Mouse (Mus musculus): Measurements from ENCODE around the gene Armc7. TPM values are rescaled to one million over a fixed set of nuclear protein-coding genes. Genes with fewer than 3 reads are reported as not detected.

The Armc7 gene
- polyA plus RNA-seq, 1 experiment from 2014 or later, result 7.7 TPM

- WGBS, result 6% methylated on average over 11 of the region's 11 CpGs
- ATAC-seq (ENCODE audit: insufficient number of reproducible peaks, low FRiP score, low TSS enrichment, low read depth), result no peak
Observed at GRCm38 (mm10) chr11:115534759-115535371, 59.4 kb downstream of the Armc7 start.

GRCm38 (mm10) chr11:115535401-115536037 is 60.1 kb downstream of the Armc7 start:
- peaks cover 7% of the 10 kb centered on the region; the same call in 1 of the 2 replicates for H3K36me3 ChIP-seq (ENCODE audit: control insufficient read depth, insufficient read depth, low read length)
- ATAC-seq (ENCODE audit: insufficient number of reproducible peaks, low FRiP score, low TSS enrichment, low read depth), result peak; percentile 67
- H3K4me3 ChIP-seq (ENCODE audit: low read depth, low read length), result peak overlapping the region; percentile 87
- no peaks in the 10 kb centered on the region for H3K27me3 ChIP-seq (ENCODE audit: control insufficient read depth, insufficient read depth, low read length)
- peak overlapping the region; percentile 99 for H3K9ac ChIP-seq (ENCODE audit: low read length)
- no peaks in the 10 kb centered on the region for H3K4me1 ChIP-seq (ENCODE audit: control insufficient read depth, insufficient read depth, low read length)
- H3K9me3 ChIP-seq (ENCODE audit: control insufficient read depth, low read length), result no peaks in the 10 kb centered on the region
- peak overlapping the region; percentile 100 for H3K27ac ChIP-seq (replicated peaks; ENCODE audit: low read depth, low read length)
- DNase-seq (ENCODE audit: low spot score), result peak; percentile 77
- WGBS, result under 1% methylated on average over 69 of the region's 84 CpGs
- H3K4me2 ChIP-seq (ENCODE audit: low read depth, severe bottlenecking), result peak overlapping the region; percentile 51

More at GRCm38 (mm10) chr11:115534759-115535371, 59.4 kb downstream of the Armc7 start:
- Histone ChIP-seq H3K4me3 (ENCODE audit: low read depth, low read length) (peak overlapping the region; percentile 87), H3K36me3 (ENCODE audit: control insufficient read depth, insufficient read depth, low read length) (peaks cover 12% of the 10 kb centered on the region; the same call in 1 of the 2 replicates), H3K27me3 (ENCODE audit: control insufficient read depth, insufficient read depth, low read length) (no peaks in the 10 kb centered on the region), H3K9ac (ENCODE audit: low read length) (peak overlapping the region; percentile 99), H3K27ac (replicated peaks; ENCODE audit: low read depth, low read length) (no peak overlapping the region), H3K4me2 (ENCODE audit: low read depth, severe bottlenecking) (peak overlapping the region; percentile 51), H3K9me3 (ENCODE audit: control insufficient read depth, low read length) (no peaks in the 10 kb centered on the region), H3K4me1 (ENCODE audit: control insufficient read depth, insufficient read depth, low read length) (no peaks in the 10 kb centered on the region)
- DNase-seq (ENCODE audit: low spot score), result no peak

- WGBS, result under 1% methylated on average over 62 of the region's 70 CpGs
- Histone ChIP-seq H3K9me3 (ENCODE audit: control insufficient read depth, low read length) (no peaks in the 10 kb centered on the region), H3K27ac (replicated peaks; ENCODE audit: low read depth, low read length) (peak within 1 kb of the TSS; percentile 100), H3K4me2 (ENCODE audit: low read depth, severe bottlenecking) (peak within 1 kb of the TSS; percentile 51), H3K4me3 (ENCODE audit: low read depth, low read length) (peak within 1 kb of the TSS; percentile 87), H3K9ac (ENCODE audit: low read length) (peak within 1 kb of the TSS; percentile 99), H3K27me3 (ENCODE audit: control insufficient read depth, insufficient read depth, low read length) (no peaks in the 10 kb centered on the region), H3K4me1 (ENCODE audit: control insufficient read depth, insufficient read depth, low read length) (no peaks in the 10 kb centered on the region), H3K36me3 (ENCODE audit: control insufficient read depth, insufficient read depth, low read length) (peaks cover 7% of the 10 kb centered on the region; the same call in 1 of the 2 replicates)
- DNase-seq (ENCODE audit: low spot score) (peak; percentile 99), ATAC-seq (ENCODE audit: insufficient number of reproducible peaks, low FRiP score, low TSS enrichment, low read depth) (peak; percentile 88)
Observed at GRCm38 (mm10) chr11:115536038-115536681, 60.7 kb downstream of the Armc7 start, which contains the start of gene Sumo2. Gene Sumo2, minus strand, starts transcription at chr11:115536276.

- ATAC-seq (ENCODE audit: insufficient number of reproducible peaks, low FRiP score, low TSS enrichment, low read depth), result no peak
- DNase-seq (ENCODE audit: low spot score), result no peak
- H3K27ac ChIP-seq (replicated peaks; ENCODE audit: low read depth, low read length), result peak overlapping the region; percentile 100
- H3K4me1 ChIP-seq (ENCODE audit: control insufficient read depth, insufficient read depth, low read length), result no peaks in the 10 kb centered on the region
- no peaks in the 10 kb centered on the region for H3K27me3 ChIP-seq (ENCODE audit: control insufficient read depth, insufficient read depth, low read length)
- WGBS, result 83% methylated on average over 10 of the region's 10 CpGs
- H3K36me3 ChIP-seq (ENCODE audit: control insufficient read depth, insufficient read depth, low read length), result peaks cover 7% of the 10 kb centered on the region; the same call in 1 of the 2 replicates
- no peak overlapping the region for H3K9ac ChIP-seq (ENCODE audit: low read length)
- no peaks in the 10 kb centered on the region for H3K9me3 ChIP-seq (ENCODE audit: control insufficient read depth, low read length)
- no peak overlapping the region for H3K4me3 ChIP-seq (ENCODE audit: low read depth, low read length)
- no peak overlapping the region for H3K4me2 ChIP-seq (ENCODE audit: low read depth, severe bottlenecking)
Observed at GRCm38 (mm10) chr11:115536856-115537568, 61.5 kb downstream of the Armc7 start.

- Histone ChIP-seq H3K4me2 (ENCODE audit: low read depth, severe bottlenecking) (no peak overlapping the region), H3K4me3 (ENCODE audit: low read depth, low read length) (no peak overlapping the region), H3K36me3 (ENCODE audit: control insufficient read depth, insufficient read depth, low read length) (peaks cover under 1% of the 10 kb centered on the region; the same call in 1 of the 2 replicates), H3K9ac (ENCODE audit: low read length) (no peak overlapping the region), H3K9me3 (ENCODE audit: control insufficient read depth, low read length) (no peaks in the 10 kb centered on the region), H3K27ac (replicated peaks; ENCODE audit: low read depth, low read length) (no peak overlapping the region), H3K27me3 (ENCODE audit: control insufficient read depth, insufficient read depth, low read length) (no peaks in the 10 kb centered on the region), H3K4me1 (ENCODE audit: control insufficient read depth, insufficient read depth, low read length) (no peaks in the 10 kb centered on the region)
- 69% methylated on average over 2 of the region's 2 CpGs for WGBS
- no peak for DNase-seq (ENCODE audit: low spot score)
- ATAC-seq (ENCODE audit: insufficient number of reproducible peaks, low FRiP score, low TSS enrichment, low read depth), result no peak
Observed at GRCm38 (mm10) chr11:115538045-115538444, 62.6 kb downstream of the Armc7 start.

Small RNAs within 50 kb of the gene (microRNA-seq; reads per million reads assigned to microRNA genes)
- not detected for gene Mir3968

Other genes starting within 250 kb of the Armc7 start
- 0.04 and 0.06 TPM in 2 replicates for gene Grin2c, start 208.4 kb upstream of the Armc7 start, polyA plus RNA-seq (2014; fragmentation: Nextera tagmentation; extraction: Ambion mirVana)
- gene Fdxr, start 198.6 kb upstream of the Armc7 start, polyA plus RNA-seq (2014; fragmentation: Nextera tagmentation; extraction: Ambion mirVana), result 10.2 and 15.6 TPM in 2 replicates
- 0.04 and 0.11 TPM in 2 replicates for gene Fads6, start 178.0 kb upstream of the Armc7 start, polyA plus RNA-seq (2014; fragmentation: Nextera tagmentation; extraction: Ambion mirVana)
- gene Otop2, start 168.5 kb upstream of the Armc7 start, polyA plus RNA-seq (2014; fragmentation: Nextera tagmentation; extraction: Ambion mirVana), result not detected in 2 replicates
- gene Ush1g, start 153.6 kb upstream of the Armc7 start, polyA plus RNA-seq (2014; fragmentation: Nextera tagmentation; extraction: Ambion mirVana), result not detected in 2 replicates
- gene Otop3, start 140.9 kb upstream of the Armc7 start, polyA plus RNA-seq (2014; fragmentation: Nextera tagmentation; extraction: Ambion mirVana), result not detected in 2 replicates
- gene Hid1, start 107.9 kb upstream of the Armc7 start, polyA plus RNA-seq (2014; fragmentation: Nextera tagmentation; extraction: Ambion mirVana), result 1.6 and 2.5 TPM in 2 replicates
- 14.6 and 15.1 TPM in 2 replicates for gene Cdr2l, start 93.8 kb upstream of the Armc7 start, polyA plus RNA-seq (2014; fragmentation: Nextera tagmentation; extraction: Ambion mirVana)
- gene Mrpl58, start 71.9 kb upstream of the Armc7 start, polyA plus RNA-seq (2014; fragmentation: Nextera tagmentation; extraction: Ambion mirVana), result 187 and 197 TPM in 2 replicates
- 943 and 945 TPM in 2 replicates for gene Atp5h, start 55.7 kb upstream of the Armc7 start, polyA plus RNA-seq (2014; fragmentation: Nextera tagmentation; extraction: Ambion mirVana)
- 17.6 and 23.5 TPM in 2 replicates for gene Kctd2, start 55.5 kb upstream of the Armc7 start, polyA plus RNA-seq (2014; fragmentation: Nextera tagmentation; extraction: Ambion mirVana)
- 0.21 TPM in 1 of 2 replicates, not detected in the other for gene Trim80, start 35.1 kb upstream of the Armc7 start, polyA plus RNA-seq (2014; fragmentation: Nextera tagmentation; extraction: Ambion mirVana)
- gene Slc16a5, start 13.2 kb upstream of the Armc7 start, polyA plus RNA-seq (2014; fragmentation: Nextera tagmentation; extraction: Ambion mirVana), result 0.09 and 0.26 TPM in 2 replicates
- gene Nt5c, start 16.2 kb downstream of the Armc7 start, polyA plus RNA-seq (2014; fragmentation: Nextera tagmentation; extraction: Ambion mirVana), result 58.2 and 60.9 TPM in 2 replicates
- 526 and 537 TPM in 2 replicates for gene Jpt1, start 38.7 kb downstream of the Armc7 start, polyA plus RNA-seq (2014; fragmentation: Nextera tagmentation; extraction: Ambion mirVana)
- 1,466 and 1,467 TPM in 2 replicates for gene Sumo2, start 60.6 kb downstream of the Armc7 start, polyA plus RNA-seq (2014; fragmentation: Nextera tagmentation; extraction: Ambion mirVana)
- 213 and 220 TPM in 2 replicates for gene Nup85, start 88.8 kb downstream of the Armc7 start, polyA plus RNA-seq (2014; fragmentation: Nextera tagmentation; extraction: Ambion mirVana)
- 111 and 122 TPM in 2 replicates for gene Mrps7, start 128.3 kb downstream of the Armc7 start, polyA plus RNA-seq (2014; fragmentation: Nextera tagmentation; extraction: Ambion mirVana)
- 21.3 and 26.5 TPM in 2 replicates for gene Gga3, start 128.4 kb downstream of the Armc7 start, polyA plus RNA-seq (2014; fragmentation: Nextera tagmentation; extraction: Ambion mirVana)
- 18.0 and 19.3 TPM in 2 replicates for gene Mif4gd, start 137.3 kb downstream of the Armc7 start, polyA plus RNA-seq (2014; fragmentation: Nextera tagmentation; extraction: Ambion mirVana)
- 30.3 and 32.6 TPM in 2 replicates for gene Slc25a19, start 152.6 kb downstream of the Armc7 start, polyA plus RNA-seq (2014; fragmentation: Nextera tagmentation; extraction: Ambion mirVana)
- 52.5 and 58.3 TPM in 2 replicates for gene Grb2, start 232.9 kb downstream of the Armc7 start, polyA plus RNA-seq (2014; fragmentation: Nextera tagmentation; extraction: Ambion mirVana)